Mouse (Mus musculus): ENCODE data around the gene Ltbp1.

- TF ChIP-seq NRF1 (IDR thresholded peaks at IDR 0.05; ENCODE audit: low read depth, low read length) = no peak
- no peak for TF ChIP-seq JUN (IDR thresholded peaks at IDR 0.05; ENCODE audit: insufficient read depth, low read depth, low read length)
- TF ChIP-seq MAFK (IDR thresholded peaks at IDR 0.05; ENCODE audit: insufficient replicate concordance, low read length) = no peak
- no peak for TF ChIP-seq HCFC1 (IDR thresholded peaks at IDR 0.05; ENCODE audit: low read depth, low read length)
- no peak for TF ChIP-seq POLR2A (IDR thresholded peaks at IDR 0.05; ENCODE audit: low read depth, low read length)
Observed at GRCm38 (mm10) chr17:75087296-75087941, 82.1 kb downstream of the Ltbp1 start.

Data from CH12.LX (cell line).